Mouse (Mus musculus): ENCODE measurements around the gene Fbxl12. TPM values are rescaled to one million over a fixed set of nuclear protein-coding genes. Genes with fewer than 3 reads are reported as not detected.
A peak's percentile ranks its signal among the peaks of the same experiment; 100 is the strongest.
"Not testable (repeated sequence)": the region's sequence is repeated elsewhere in the genome, so short reads cannot be mapped to it uniquely, and the experiment has no call there.

The Fbxl12 gene
- polyA plus RNA-seq, 1 experiment from 2014 or later, result 7.4 TPM

DNA sequence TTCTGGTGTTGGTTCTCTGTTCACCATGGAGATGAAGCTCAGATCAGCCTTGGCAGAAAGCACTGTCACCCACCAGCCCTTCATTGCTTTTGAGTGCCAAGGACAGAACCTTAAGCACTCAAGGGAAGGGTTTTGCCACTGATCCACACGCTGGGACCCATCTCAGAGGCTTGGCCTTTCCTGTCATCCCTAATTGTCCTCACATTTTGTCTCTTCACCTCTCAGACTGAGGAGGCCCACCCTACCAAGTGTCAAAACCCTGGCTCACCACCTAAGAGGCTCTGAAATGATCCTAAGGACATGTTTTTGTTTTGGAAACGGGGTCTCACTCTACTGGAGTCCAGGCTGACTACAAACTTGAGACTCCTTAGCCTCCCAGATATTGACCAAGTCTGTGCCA, 7.8 kb downstream of the Fbxl12 start:
- no peaks in the 10 kb centered on the region for H3K4me1 ChIP-seq (replicated peaks; ENCODE audit: control insufficient read depth, insufficient read depth, low read length)
- no peak for TF ChIP-seq CTCF (IDR thresholded peaks at IDR 0.05; ENCODE audit: low read depth)
- no peaks in the 10 kb centered on the region for H3K9me3 ChIP-seq (ENCODE audit: control insufficient read depth)
- H3K27me3 ChIP-seq (replicated peaks; ENCODE audit: control insufficient read depth, insufficient read depth, low read length), result no peaks in the 10 kb centered on the region
- no peak overlapping the region for H3K27ac ChIP-seq (ENCODE audit: low read depth, low read length)
- H3K36me3 ChIP-seq (ENCODE audit: control insufficient read depth, insufficient read depth), result peaks cover 13% of the 10 kb centered on the region
- no peak overlapping the region for H3K9ac ChIP-seq (ENCODE audit: low read depth, low read length)
- 78% methylated on average over 2 of the region's 2 CpGs for whole genome bisulfite sequencing
- H3K4me2 ChIP-seq (replicated peaks; ENCODE audit: low read depth), result no peak overlapping the region
- no peak for ATAC-seq
- no peak overlapping the region for H3K4me3 ChIP-seq (ENCODE audit: low read depth, low read length)

DNA sequence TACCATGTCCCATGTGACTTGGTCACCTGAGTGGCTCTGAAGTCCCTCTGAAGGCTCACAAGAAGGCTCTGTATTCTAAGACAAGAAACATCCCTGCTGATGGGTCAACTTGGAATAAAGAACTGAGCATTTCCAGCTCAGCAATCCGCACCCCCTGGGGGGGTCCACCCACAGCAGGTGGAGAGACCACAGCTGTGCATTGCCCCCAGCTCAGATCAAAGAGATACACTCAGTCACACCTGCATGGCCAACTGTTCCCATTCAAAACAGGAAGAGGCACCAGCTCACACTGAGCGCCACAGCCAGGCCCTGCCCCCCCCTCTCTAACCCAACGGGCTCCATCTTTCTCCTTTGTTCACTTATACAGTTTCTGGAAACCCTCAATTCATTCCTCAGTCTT, 8.3 kb downstream of the Fbxl12 start:
- Histone ChIP-seq H3K36me3 (ENCODE audit: control insufficient read depth, insufficient read depth) (peaks cover 13% of the 10 kb centered on the region), H3K27ac (ENCODE audit: low read depth, low read length) (no peak overlapping the region), H3K9ac (ENCODE audit: low read depth, low read length) (no peak overlapping the region), H3K4me3 (ENCODE audit: low read depth, low read length) (no peak overlapping the region), H3K27me3 (replicated peaks; ENCODE audit: control insufficient read depth, insufficient read depth, low read length) (no peaks in the 10 kb centered on the region), H3K4me1 (replicated peaks; ENCODE audit: control insufficient read depth, insufficient read depth, low read length) (no peaks in the 10 kb centered on the region), H3K4me2 (replicated peaks; ENCODE audit: low read depth) (no peak overlapping the region), H3K9me3 (ENCODE audit: control insufficient read depth) (no peaks in the 10 kb centered on the region)
- no peak for TF ChIP-seq CTCF (IDR thresholded peaks at IDR 0.05; ENCODE audit: low read depth)
- 90% methylated on average over 3 of the region's 3 CpGs for WGBS
- ATAC-seq, result no peak

GRCm38 (mm10) chr9:20635676-20636075, 8.9 kb downstream of the Fbxl12 start:
- H3K4me1 ChIP-seq (replicated peaks; ENCODE audit: control insufficient read depth, insufficient read depth, low read length); H3K9me3 ChIP-seq (ENCODE audit: control insufficient read depth); H3K4me2 ChIP-seq (replicated peaks; ENCODE audit: low read depth); H3K4me3 ChIP-seq (ENCODE audit: low read depth, low read length); H3K9ac ChIP-seq (ENCODE audit: low read depth, low read length); H3K27ac ChIP-seq (ENCODE audit: low read depth, low read length); H3K27me3 ChIP-seq (replicated peaks; ENCODE audit: control insufficient read depth, insufficient read depth, low read length); ATAC-seq: not testable (repeated sequence)
- WGBS, result 93% methylated on average over 7 of the region's 8 CpGs
- H3K36me3 ChIP-seq (ENCODE audit: control insufficient read depth, insufficient read depth), result peaks cover 13% of the 10 kb centered on the region

DNA sequence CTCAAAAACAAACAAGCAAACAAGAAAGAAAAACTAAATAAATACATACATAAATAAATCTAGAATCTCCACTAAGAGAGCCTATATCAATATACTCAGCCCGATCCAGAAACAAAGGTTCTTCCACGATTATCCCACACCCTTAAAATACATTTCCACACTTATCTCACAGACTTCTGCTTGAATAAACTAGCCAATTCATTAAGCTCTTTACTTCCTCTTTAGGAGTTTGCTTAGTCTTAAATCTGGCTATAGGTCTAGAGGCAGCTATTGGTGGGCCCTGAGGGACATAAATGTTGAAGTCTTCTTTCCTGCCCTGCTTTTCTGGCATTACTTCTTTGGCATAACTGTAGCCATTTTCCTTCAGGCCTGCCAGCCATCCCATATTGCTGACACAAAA, 13.2 kb downstream of the Fbxl12 start:
- Histone ChIP-seq H3K9ac (ENCODE audit: low read depth, low read length) (no peak overlapping the region), H3K36me3 (ENCODE audit: control insufficient read depth, insufficient read depth) (no peaks in the 10 kb centered on the region), H3K4me3 (ENCODE audit: low read depth, low read length) (no peak overlapping the region), H3K27ac (ENCODE audit: low read depth, low read length) (no peak overlapping the region), H3K4me2 (replicated peaks; ENCODE audit: low read depth) (no peak overlapping the region), H3K9me3 (ENCODE audit: control insufficient read depth) (no peaks in the 10 kb centered on the region), H3K4me1 (replicated peaks; ENCODE audit: control insufficient read depth, insufficient read depth, low read length) (no peaks in the 10 kb centered on the region), H3K27me3 (replicated peaks; ENCODE audit: control insufficient read depth, insufficient read depth, low read length) (no peaks in the 10 kb centered on the region)
- WGBS, result 92% methylated on average over 2 of the region's 2 CpGs
- ATAC-seq, result no peak
- TF ChIP-seq CTCF (IDR thresholded peaks at IDR 0.05; ENCODE audit: low read depth), result no peak

GRCm38 (mm10) chr9:20616685-20617084, 27.9 kb downstream of the Fbxl12 start:
- no peak for TF ChIP-seq CTCF (IDR thresholded peaks at IDR 0.05; ENCODE audit: low read depth)

DNA sequence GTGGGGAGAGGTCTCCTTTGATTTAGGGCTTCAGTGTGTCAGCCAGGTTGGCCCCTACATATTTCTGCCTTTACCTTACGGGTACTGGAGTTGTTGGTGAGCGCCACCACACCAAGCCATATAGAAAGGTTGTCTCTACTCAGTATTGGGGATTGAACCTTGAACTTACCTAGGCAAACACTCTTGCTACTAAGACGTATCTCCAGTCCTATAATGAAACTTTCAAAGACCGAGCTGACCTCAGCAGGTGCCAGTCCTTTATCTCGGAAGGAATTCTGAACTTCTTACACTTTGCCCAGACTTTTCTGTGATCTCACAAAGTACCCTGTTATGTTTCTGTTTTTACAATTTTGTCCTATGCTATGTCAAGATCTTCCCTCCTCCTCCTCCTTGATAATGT, 32.6 kb downstream of the Fbxl12 start:
- H3K4me3 ChIP-seq (ENCODE audit: low read depth, low read length), result no peak overlapping the region
- H3K27ac ChIP-seq (ENCODE audit: low read depth, low read length), result peak overlapping the region; percentile 58; the same call in 1 of the 2 replicates
- H3K9me3 ChIP-seq (ENCODE audit: control insufficient read depth), result no peaks in the 10 kb centered on the region
- no peak overlapping the region for H3K4me2 ChIP-seq (replicated peaks; ENCODE audit: low read depth)
- 46% methylated on average over 5 of the region's 5 CpGs for WGBS
- H3K4me1 ChIP-seq (replicated peaks; ENCODE audit: control insufficient read depth, insufficient read depth, low read length), result no peaks in the 10 kb centered on the region
- peak; percentile 76 for ATAC-seq
- no peak for TF ChIP-seq CTCF (IDR thresholded peaks at IDR 0.05; ENCODE audit: low read depth)
- no peak overlapping the region for H3K9ac ChIP-seq (ENCODE audit: low read depth, low read length)
- no peaks in the 10 kb centered on the region; the same call in 1 of the 2 replicates for H3K36me3 ChIP-seq (ENCODE audit: control insufficient read depth, insufficient read depth)
- no peaks in the 10 kb centered on the region for H3K27me3 ChIP-seq (replicated peaks; ENCODE audit: control insufficient read depth, insufficient read depth, low read length)

More at GRCm38 (mm10) chr9:20616685-20617084, 27.9 kb downstream of the Fbxl12 start:
- Histone ChIP-seq H3K36me3 (ENCODE audit: control insufficient read depth, insufficient read depth) (no peaks in the 10 kb centered on the region), H3K4me2 (replicated peaks; ENCODE audit: low read depth) (no peak overlapping the region), H3K9me3 (ENCODE audit: control insufficient read depth) (no peaks in the 10 kb centered on the region), H3K4me3 (ENCODE audit: low read depth, low read length) (no peak overlapping the region), H3K9ac (ENCODE audit: low read depth, low read length) (no peak overlapping the region), H3K27me3 (replicated peaks; ENCODE audit: control insufficient read depth, insufficient read depth, low read length) (no peaks in the 10 kb centered on the region), H3K27ac (ENCODE audit: low read depth, low read length) (no peak overlapping the region), H3K4me1 (replicated peaks; ENCODE audit: control insufficient read depth, insufficient read depth, low read length) (no peaks in the 10 kb centered on the region)
- ATAC-seq, result no peak
- 93% methylated on average over 2 of the region's 2 CpGs for WGBS
